Mouse (Mus musculus): ENCODE data around the gene Nf2. TPM values are rescaled to one million over a fixed set of nuclear protein-coding genes. Genes with fewer than 3 reads are reported as not detected.

The Nf2 gene
- total RNA-seq, 2 experiments from 2014 or later, result 97.2 to 100 TPM

DNA sequence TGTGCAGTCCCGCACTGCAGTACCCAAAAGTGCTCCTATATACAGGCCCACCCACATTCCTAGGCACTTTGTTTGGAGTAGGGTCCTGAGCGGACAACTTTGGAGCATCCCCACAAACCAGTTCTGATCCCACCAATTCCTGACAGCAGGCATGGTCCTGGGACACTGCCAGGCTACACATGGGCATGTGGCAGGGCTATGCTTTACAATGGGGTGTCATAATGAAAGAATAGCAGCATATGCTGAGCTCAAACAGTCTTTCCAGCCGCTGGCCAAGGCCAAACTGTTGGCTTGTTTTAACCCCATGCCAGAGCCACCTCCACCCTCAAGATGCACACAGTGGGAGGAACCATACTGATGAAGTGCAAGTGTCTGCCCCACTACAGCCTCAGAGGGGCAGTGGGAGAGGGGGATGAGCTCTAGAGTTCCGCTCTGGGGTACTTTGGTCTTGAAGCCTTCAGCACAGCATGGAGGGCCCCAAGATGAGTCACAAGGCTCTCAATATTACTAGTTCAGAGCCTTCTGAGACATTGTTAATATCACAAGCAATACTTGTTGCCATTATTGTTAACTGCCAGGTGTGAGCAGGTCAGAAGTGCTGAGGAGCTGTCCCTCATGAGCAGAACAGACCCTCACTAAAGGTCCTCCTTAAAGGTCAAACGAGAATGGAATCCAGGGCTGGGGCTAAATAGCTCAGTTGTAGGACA lies 132.7 kb downstream of the Nf2 start:
- intact Hi-C loops (cut with DNase I), result no loop called here
- no peak for DNase-seq

Small RNAs within 50 kb of the gene (microRNA-seq; reads per million reads assigned to microRNA genes)
- gene Mir6918, result 0 reads per million in 2 experiments

Other genes with a start within 250 kb of the Nf2 start
- gene Gm11032, start 229.5 kb downstream of the Nf2 start, total RNA-seq (2021), result not detected
- gene Ascc2, start 211.8 kb downstream of the Nf2 start, total RNA-seq (2021), result 10 to 100 TPM; 15.2 to 16.4 TPM
- gene Uqcr10, start 145.2 kb downstream of the Nf2 start, total RNA-seq (2021), result 1,000 to 10,000 TPM; 1,345 to 1,457 TPM
- gene Zmat5, start 144.9 kb downstream of the Nf2 start, total RNA-seq (2021), result 10 to 100 TPM; 23.8 to 23.9 TPM
- not detected for gene Cabp7, start 102.8 kb downstream of the Nf2 start, total RNA-seq (2021)
- gene Nipsnap1, start 24.4 kb upstream of the Nf2 start, total RNA-seq (2021), result 1 to 10 TPM; 2.5 to 2.6 TPM
- 10 to 100 TPM; 19.7 to 21.5 TPM for gene Thoc5, start 45.8 kb upstream of the Nf2 start, total RNA-seq (2021)
- gene Nefh, start 98.5 kb upstream of the Nf2 start, total RNA-seq (2021), result under 1 TPM in 1 of 2 experiments, not detected in 1; 0.07 TPM
- 10 to 100 TPM; 46.8 to 50.9 TPM for gene Ap1b1, start 137.3 kb upstream of the Nf2 start, total RNA-seq (2021)
- 1 to 10 TPM in 1 of 2 experiments, under 1 TPM in 1; 0.69 to 1.9 TPM for gene Rasl10a, start 208.6 kb upstream of the Nf2 start, total RNA-seq (2021)
- 10 to 100 TPM; 20.9 to 21.6 TPM for gene Gas2l1, start 215.8 kb upstream of the Nf2 start, total RNA-seq (2021)
- gene Rhbdd3, start 249.4 kb upstream of the Nf2 start, total RNA-seq (2021), result 10 to 100 TPM; 19.7 to 19.9 TPM
- 100 to 1,000 TPM; 167 to 175 TPM for gene Ewsr1, start 249.7 kb upstream of the Nf2 start, total RNA-seq (2021)

Data from heart, postnatal 10 days (tissue).